Mouse (Mus musculus): ENCODE data around the gene Fbln2.

DNA sequence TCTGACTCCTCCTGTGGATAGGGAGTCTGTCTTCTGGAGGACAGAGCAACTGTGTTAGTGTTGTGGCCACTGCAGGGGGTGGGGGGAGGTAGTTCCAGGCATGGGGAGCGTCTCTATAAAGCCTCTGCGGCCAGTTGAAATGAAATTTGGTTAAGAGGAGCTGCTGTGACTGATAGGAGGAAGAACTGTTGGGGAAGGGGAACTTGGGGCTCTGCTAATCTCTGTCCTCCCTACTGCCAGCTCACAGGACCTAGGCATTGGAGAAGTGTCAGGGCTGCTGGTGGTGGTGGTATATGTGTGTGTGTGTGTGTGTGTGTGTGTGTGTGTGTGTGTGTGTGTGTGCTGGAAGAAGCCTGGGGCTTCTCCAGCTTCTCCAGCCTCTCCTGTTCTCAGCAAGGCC lies 25.0 kb downstream of the Fbln2 start:
- TF ChIP-seq CTCF (IDR thresholded peaks at IDR 0.05; ENCODE audit: control insufficient read depth, insufficient read depth, insufficient replicate concordance, low read depth, low read length) (no peak), POLR2A (IDR thresholded peaks at IDR 0.05; ENCODE audit: control insufficient read depth, low read depth, low read length) (no peak)
